Mouse (Mus musculus) bone marrow, adult 2 months (tissue): ENCODE results near the gene Lbhd2. TPM values are rescaled to one million over a fixed set of nuclear protein-coding genes. Genes with fewer than 3 reads are reported as not detected.
A peak's percentile ranks its signal among the peaks of the same experiment; 100 is the strongest.

Source experiments
- H3K27ac ChIP-seq: fragments of 200-500 bp; 2 replicates; pipeline ENCODE4 v1.5.1; 2012; ENCODE audit warnings: low read depth, mild to moderate bottlenecking, control low read depth, inconsistent platforms, low read length; ENCODE audit not compliant: control insufficient read depth, poor library complexity, insufficient read depth
- H3K4me1 ChIP-seq: fragments of 200-500 bp; 2 replicates; pipeline ENCODE4 v1.6.1; 2011; ENCODE audit warnings: low read length; ENCODE audit not compliant: control insufficient read depth, insufficient read depth
- H3K4me3 ChIP-seq: fragments of 200-500 bp; replicated peaks from 2 replicates; pipeline ENCODE3; 2011; ENCODE audit warnings: mild to moderate bottlenecking, low read depth, low read length, control low read depth; ENCODE audit not compliant: control insufficient read depth
- CTCF ChIP-seq: fragments of 200-500 bp; IDR thresholded peaks from 2 replicates; pipeline ENCODE4 v1.5.1; 2011; ENCODE audit warnings: low read length, control low read depth; ENCODE audit not compliant: control insufficient read depth, insufficient read depth
- POLR2A ChIP-seq: fragments of 200-500 bp; IDR thresholded peaks from 2 replicates; pipeline ENCODE4 v1.6.1; 2011; ENCODE audit warnings: low read depth, mild to moderate bottlenecking, control low read depth, low read length, borderline replicate concordance; ENCODE audit not compliant: control insufficient read depth
- WGBS: fragments of 180-500 bp; shearing (Covaris S2); methylation state at CpG from one replicate; pipeline ENCODE4 v1.1.7; 2018; 5-methylcytosine and 5-hydroxymethylcytosine counted together
- polyA plus RNA-seq: library from polyadenylated mRNA; stranded (reverse); fragments of >200 nt; gene quantifications from 2 replicates; pipeline ENCODE4 v1.2.4, GENCODE M21; 2011; ENCODE audit warnings: low replicate concordance; ENCODE audit not compliant: missing spikeins, insufficient read depth, insufficient read length

Gene Lbhd2
- polyA plus RNA-seq, 1 experiment, result not detected

- 64% methylated on average over 14 of the region's 14 CpGs for WGBS
- Histone ChIP-seq H3K27ac (peak overlapping the region; percentile 20; the same call in 1 of the 2 replicates), H3K4me1 (peaks cover 19% of the 10 kb centered on the region), H3K4me3 (no peak overlapping the region)
- TF ChIP-seq CTCF (no peak), POLR2A (no peak)
These were observed 24.5 kb downstream of the Lbhd2 start for GRCm38 (mm10) chr12:111430868-111431817.

GRCm38 (mm10) chr12:111432097-111432496 is 25.5 kb downstream of the Lbhd2 start:
- Histone ChIP-seq H3K4me1 (peaks cover 21% of the 10 kb centered on the region), H3K4me3 (no peak overlapping the region), H3K27ac (no peak overlapping the region)
- TF ChIP-seq POLR2A (no peak), CTCF (no peak)
- WGBS, result 26% methylated on average over 4 of the region's 4 CpGs

- Histone ChIP-seq H3K4me1 (peaks cover 23% of the 10 kb centered on the region), H3K4me3 (no peak overlapping the region), H3K27ac (no peak overlapping the region)
- TF ChIP-seq POLR2A (no peak), CTCF (no peak)
- 28% methylated on average over 5 of the region's 5 CpGs for WGBS
These were observed 26.2 kb downstream of the Lbhd2 start for GRCm38 (mm10) chr12:111432751-111433331.

- TF ChIP-seq POLR2A (no peak), CTCF (no peak)
- WGBS, result 81% methylated on average over 7 of the region's 7 CpGs
- Histone ChIP-seq H3K4me1 (peaks cover 26% of the 10 kb centered on the region), H3K4me3 (no peak overlapping the region), H3K27ac (peak overlapping the region; percentile 50)
These were observed 27.6 kb downstream of the Lbhd2 start for GRCm38 (mm10) chr12:111434164-111434744.

- Histone ChIP-seq H3K27ac (peak overlapping the region; percentile 50; the same call in 1 of the 2 replicates), H3K4me3 (no peak overlapping the region), H3K4me1 (peaks cover 26% of the 10 kb centered on the region)
- 34% methylated on average over 8 of the region's 8 CpGs for WGBS
- TF ChIP-seq CTCF, result no peak
- TF ChIP-seq POLR2A, result no peak
These were observed 28.2 kb downstream of the Lbhd2 start for GRCm38 (mm10) chr12:111434745-111435327.

- Histone ChIP-seq H3K4me3 (no peak overlapping the region), H3K27ac (peak overlapping the region; percentile 92), H3K4me1 (peaks cover 19% of the 10 kb centered on the region)
- 62% methylated on average over 3 of the region's 3 CpGs for WGBS
- no peak for TF ChIP-seq CTCF
- TF ChIP-seq POLR2A, result no peak
These were observed 29.6 kb downstream of the Lbhd2 start for GRCm38 (mm10) chr12:111436170-111436569.

GRCm38 (mm10) chr12:111436640-111437039 is 30.0 kb downstream of the Lbhd2 start:
- Histone ChIP-seq H3K4me1 (peaks cover 19% of the 10 kb centered on the region), H3K27ac (peak overlapping the region; percentile 92), H3K4me3 (no peak overlapping the region)
- WGBS, result 36% methylated on average over 8 of the region's 8 CpGs
- TF ChIP-seq CTCF, result no peak
- TF ChIP-seq POLR2A, result 0 out of 2 replicates have a peak, but pooled peaks have one; percentile 18
